Mouse (Mus musculus) limb, embryonic 14.5 days (tissue): ENCODE measurements around the gene Myf6. TPM values are rescaled to one million over a fixed set of nuclear protein-coding genes. Genes with fewer than 3 reads are reported as not detected.

Experiments used
- ATAC-seq: fragments of 200-750 bp; cut with Nextera tagmentation; 2 replicates; pipeline ENCODE4 v1.8.0; 2017; ENCODE audit warnings: low read depth, moderate number of reproducible peaks, moderate TSS enrichment; ENCODE audit not compliant: low FRiP score
- DNase-seq: peaks from one replicate; pipeline ENCODE4 v3.0.0-alpha.2; 2015; ENCODE audit warnings: low spot score
- H3K27ac ChIP-seq: fragments of 300-500 bp; sonication (generic); replicated peaks from 2 replicates; pipeline ENCODE4 v1.5.1; 2014; ENCODE audit warnings: low read depth, mild to moderate bottlenecking, low read length, moderate library complexity, mixed read lengths
- H3K27me3 ChIP-seq: fragments of 300-500 bp; sonication (generic); 2 replicates; pipeline ENCODE4 v1.6.1; 2014; ENCODE audit warnings: low read length, mixed read lengths; ENCODE audit not compliant: control insufficient read depth, insufficient read depth
- H3K36me3 ChIP-seq: fragments of 300-500 bp; sonication (generic); 2 replicates; pipeline ENCODE4 v1.6.1; 2014; ENCODE audit warnings: mild to moderate bottlenecking, low read length, moderate library complexity, mixed read lengths; ENCODE audit not compliant: control insufficient read depth, insufficient read depth
- H3K4me1 ChIP-seq: fragments of 300-500 bp; sonication (generic); 2 replicates; pipeline ENCODE4 v1.6.1; 2014; ENCODE audit warnings: antibody characterized with exemption, low read length, mixed read lengths; ENCODE audit not compliant: control insufficient read depth, insufficient read depth
- H3K4me2 ChIP-seq: fragments of 300-500 bp; sonication (generic); replicated peaks from 2 replicates; pipeline ENCODE4 v1.6.1; 2014; ENCODE audit warnings: low read depth, mild to moderate bottlenecking, low read length, moderate library complexity; ENCODE audit not compliant: severe bottlenecking
- H3K4me3 ChIP-seq: fragments of 300-500 bp; sonication (generic); replicated peaks from 2 replicates; pipeline ENCODE4 v1.5.1; 2014; ENCODE audit warnings: low read length
- H3K9ac ChIP-seq: fragments of 300-500 bp; sonication (generic); 2 replicates; pipeline ENCODE4 v1.6.1; 2014; ENCODE audit warnings: mild to moderate bottlenecking, low read depth, low read length, moderate library complexity; ENCODE audit not compliant: severe bottlenecking
- H3K9me3 ChIP-seq: fragments of 300-500 bp; sonication (generic); 2 replicates; pipeline ENCODE4 v1.6.1; 2016; ENCODE audit warnings: low read length; ENCODE audit not compliant: control insufficient read depth
- POLR2A ChIP-seq: fragments of 200-500 bp; IDR thresholded peaks from 2 replicates; pipeline ENCODE4 v1.8.0; 2012; ENCODE audit warnings: inconsistent platforms, mild to moderate bottlenecking, moderate library complexity, borderline replicate concordance; ENCODE audit not compliant: insufficient read depth, insufficient read length; ENCODE audit errors: extremely low read depth
- WGBS: fragments of 180-500 bp; shearing (Covaris S2); extraction: QIAGEN DNeasy Blood & Tissue Kit; methylation state at CpG from one replicate; pipeline ENCODE4 v1.1.7; 2014; 5-methylcytosine and 5-hydroxymethylcytosine counted together
- microRNA-seq: library from miRNA; unstranded; fragments of <30 nt; microRNA quantifications from one replicate; pipeline ENCODE4, GENCODE M21; 2016
- polyA plus RNA-seq, 2 experiments: library from polyadenylated mRNA; depleted of rRNA in 1 of 2; stranded (reverse) in 1 of 2; unstranded in 1 of 2; fragments of >200 nt; fragmentation: Nextera tagmentation in 1 of 2; extraction: Ambion mirVana in 1 of 2; gene quantifications; 2 replicates each; pipeline versions ENCODE4 v1.2.1 to v1.2.3; 2012 to 2014

The Myf6 gene
- polyA plus RNA-seq, 2 experiments: 4.1 to 6.7 TPM

- TF ChIP-seq POLR2A: no peak
- no peaks in the 10 kb centered on the region for H3K4me1 ChIP-seq
- no peak overlapping the region for H3K9ac ChIP-seq
- no peak for ATAC-seq
- no peaks in the 10 kb centered on the region for H3K36me3 ChIP-seq
- no peaks in the 10 kb centered on the region; the same call in 1 of the 2 replicates for H3K27me3 ChIP-seq
- H3K27ac ChIP-seq: no peak overlapping the region
- no peak for DNase-seq
- WGBS: 46% methylated on average over 10 of the region's 10 CpGs
- peak overlapping the region; percentile 15; the same call in 1 of the 2 replicates for H3K4me2 ChIP-seq
- H3K4me3 ChIP-seq: 0 out of 2 replicates have a peak overlapping the region, but pooled peaks have one; percentile 2
- no peaks in the 10 kb centered on the region for H3K9me3 ChIP-seq
Observed at GRCm38 (mm10) chr10:107484050-107484449, 10.5 kb downstream of the Myf6 start.

- no peak for DNase-seq
Observed at GRCm38 (mm10) chr10:107473497-107473896, 21.0 kb downstream of the Myf6 start.

GRCm38 (mm10) chr10:107471712-107472111, 22.8 kb downstream of the Myf6 start:
- Histone ChIP-seq H3K4me3 (no peak overlapping the region), H3K9ac (no peak overlapping the region), H3K4me2 (no peak overlapping the region), H3K27me3 (no peaks in the 10 kb centered on the region), H3K36me3 (no peaks in the 10 kb centered on the region), H3K4me1 (no peaks in the 10 kb centered on the region), H3K9me3 (no peaks in the 10 kb centered on the region), H3K27ac (no peak overlapping the region)
- 83% methylated on average over 5 of the region's 5 CpGs for WGBS
- ATAC-seq (no peak), DNase-seq (no peak)
- no peak for TF ChIP-seq POLR2A

More at GRCm38 (mm10) chr10:107473497-107473896, 21.0 kb downstream of the Myf6 start:
- WGBS: 42% methylated on average over 2 of the region's 2 CpGs
- no peak overlapping the region for H3K9ac ChIP-seq
- no peak for TF ChIP-seq POLR2A
- H3K36me3 ChIP-seq: no peaks in the 10 kb centered on the region
- ATAC-seq: no peak
- H3K4me1 ChIP-seq: no peaks in the 10 kb centered on the region
- no peak overlapping the region for H3K4me2 ChIP-seq
- H3K4me3 ChIP-seq: no peak overlapping the region
- H3K27me3 ChIP-seq: no peaks in the 10 kb centered on the region
- no peak overlapping the region for H3K27ac ChIP-seq
- H3K9me3 ChIP-seq: no peaks in the 10 kb centered on the region

- Histone ChIP-seq H3K4me1 (no peaks in the 10 kb centered on the region), H3K4me3 (no peak overlapping the region), H3K36me3 (no peaks in the 10 kb centered on the region), H3K27me3 (no peaks in the 10 kb centered on the region), H3K4me2 (no peak overlapping the region), H3K9me3 (no peaks in the 10 kb centered on the region), H3K27ac (no peak overlapping the region), H3K9ac (no peak overlapping the region)
- TF ChIP-seq POLR2A: no peak
- 76% methylated on average over 7 of the region's 7 CpGs for WGBS
- ATAC-seq (no peak), DNase-seq (no peak)
Observed at GRCm38 (mm10) chr10:107467819-107468218, 26.7 kb downstream of the Myf6 start.

DNA sequence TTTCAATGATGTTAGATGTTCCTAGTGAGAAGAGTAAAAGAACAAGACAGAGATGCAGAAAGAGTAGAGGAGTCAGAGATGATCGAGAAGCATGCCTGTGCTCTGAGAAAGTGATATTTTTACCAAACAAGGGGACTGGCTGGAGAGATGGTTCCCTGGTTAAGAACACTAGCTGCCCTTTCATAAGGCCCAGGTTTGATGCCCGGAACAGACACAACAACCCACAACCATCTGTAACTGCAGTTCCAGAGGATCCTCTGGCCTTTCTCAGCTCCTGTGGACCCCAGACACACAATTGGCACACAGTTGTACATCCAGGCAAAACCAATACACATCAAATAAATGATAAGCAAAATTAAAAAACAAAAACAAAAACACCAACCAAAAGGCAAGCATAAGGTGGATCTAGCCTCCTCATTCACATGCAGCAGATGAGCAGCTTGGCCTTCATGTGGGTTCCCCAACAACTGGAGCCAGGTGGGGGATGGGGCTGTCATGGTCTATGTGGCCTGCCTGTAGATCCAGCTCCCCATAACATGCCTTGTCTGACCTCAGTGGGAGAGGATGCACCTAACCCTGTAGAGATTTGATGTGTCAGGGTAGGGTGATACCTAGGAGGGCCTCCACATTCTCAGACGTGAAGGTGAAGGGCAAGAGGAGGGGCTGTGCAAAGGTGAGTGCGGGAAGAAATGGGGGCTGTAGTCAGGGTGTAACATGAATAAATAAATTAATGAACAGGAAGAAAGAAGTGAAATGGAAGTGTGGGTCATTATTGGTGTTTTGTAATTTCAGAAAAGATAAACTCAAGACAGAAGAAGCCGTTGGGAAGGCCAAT, 44.8 kb downstream of the Myf6 start:
- TF ChIP-seq POLR2A: no peak
- H3K4me3 ChIP-seq: no peak overlapping the region

More for the DNA sequence above, 44.8 kb downstream of the Myf6 start:
- no peaks in the 10 kb centered on the region for H3K27me3 ChIP-seq
- no peaks in the 10 kb centered on the region for H3K4me1 ChIP-seq
- H3K9me3 ChIP-seq: no peaks in the 10 kb centered on the region
- no peak overlapping the region for H3K9ac ChIP-seq
- 86% methylated on average over 5 of the region's 5 CpGs for WGBS
- no peak overlapping the region for H3K27ac ChIP-seq
- no peaks in the 10 kb centered on the region for H3K36me3 ChIP-seq
- ATAC-seq (no peak), DNase-seq (no peak)
- H3K4me2 ChIP-seq: no peak overlapping the region

Small RNA genes within 50 kb of the gene (microRNA-seq; reads per million reads assigned to microRNA genes)
- not detected for gene Gm44403

Other genes starting within 250 kb of the Myf6 start
- gene Lin7a, start 223.1 kb downstream of the Myf6 start, polyA plus RNA-seq (2012; rRNA removed): 2.1 and 2.6 TPM in 2 replicates
- 4.7 and 5.2 TPM in 2 replicates for gene Lin7a, start 223.1 kb downstream of the Myf6 start, polyA plus RNA-seq (2014; fragmentation: Nextera tagmentation; extraction: Ambion mirVana)
- gene Myf5, start 8.6 kb downstream of the Myf6 start, polyA plus RNA-seq (2012; rRNA removed): 9.0 and 12.2 TPM in 2 replicates
- gene Myf5, start 8.6 kb downstream of the Myf6 start, polyA plus RNA-seq (2014; fragmentation: Nextera tagmentation; extraction: Ambion mirVana): 16.8 and 24.4 TPM in 2 replicates
- gene Ptprq, start 225.3 kb upstream of the Myf6 start, polyA plus RNA-seq (2012; rRNA removed): 0.62 and 0.63 TPM in 2 replicates
- 0.23 TPM in 2 replicates for gene Ptprq, start 225.3 kb upstream of the Myf6 start, polyA plus RNA-seq (2014; fragmentation: Nextera tagmentation; extraction: Ambion mirVana)